In the genomic region with DNA sequence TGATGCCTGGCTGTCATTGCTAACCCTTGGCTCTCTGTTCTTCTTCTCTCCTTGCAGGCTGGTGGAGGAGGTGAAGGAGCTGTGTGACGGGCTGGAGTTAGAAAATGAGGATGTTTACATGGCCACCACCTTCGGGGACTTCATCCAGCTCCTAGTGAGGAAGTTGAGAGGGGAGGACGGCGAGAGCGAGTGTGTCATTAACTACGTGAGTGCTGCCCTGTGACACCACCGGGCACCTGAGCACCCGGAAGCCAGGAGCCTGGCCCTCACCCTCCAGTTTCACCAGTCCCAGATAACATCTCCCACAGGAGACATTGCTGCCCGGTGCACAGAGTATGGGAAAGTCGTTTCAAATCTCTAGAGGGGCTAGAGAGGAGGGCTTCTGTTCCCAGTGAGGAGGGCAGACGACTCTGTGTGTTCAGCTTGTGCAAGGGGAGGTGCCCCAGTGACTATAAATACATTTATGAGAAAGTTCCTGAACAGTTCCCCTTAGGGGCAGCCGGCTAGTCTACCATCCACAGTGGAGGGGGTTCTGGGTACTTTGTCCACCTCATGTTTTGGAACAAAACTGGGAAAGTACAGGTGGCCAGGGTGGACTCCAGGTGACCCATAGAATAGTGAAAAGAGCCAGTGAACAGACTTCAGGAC, we compare ENCODE assay signal across 28 mouse cellular contexts. TPM values are rescaled to one million over a fixed set of nuclear protein-coding genes. Genes with fewer than 3 reads are reported as not detected.
DNase-seq lines count a peak whose midpoint lies in the region; ATAC-seq lines count a peak whose summit lies in the region.
"Had no signal": no experiment of that assay in that cellular context is flagged by ENCODE, and none has a peak within 500 bp of the region (broad histone marks: within the 10 kb centered on the region; RNA-seq: fewer than 3 reads in every experiment).

No protein-coding gene starts in this region.

- no peaks in the 10 kb centered on the region for H3K9me3 ChIP-seq in midbrain, embryonic 11.5 days (ENCODE audit: control insufficient read depth, low read length)
- no peaks in the 10 kb centered on the region for H3K9me3 ChIP-seq in midbrain, embryonic 13.5 days
- H3K9me3 ChIP-seq in intestine, embryonic 15.5 days, result no peaks in the 10 kb centered on the region
- H3K9me3 ChIP-seq: embryonic facial prominence, embryonic 13.5 days; forebrain, embryonic 10.5 days; forebrain, embryonic 15.5 days; heart, embryonic 12.5 days; kidney, embryonic 15.5 days; limb, embryonic 15.5 days; liver, embryonic 13.5 days; midbrain, embryonic 12.5 days; neural tube, embryonic 13.5 days; stomach, embryonic 15.5 days had no signal

- H3K9ac ChIP-seq in midbrain, embryonic 11.5 days (ENCODE audit: low read length), result no peak overlapping the region
- H3K9ac ChIP-seq in midbrain, embryonic 13.5 days (replicated peaks), result no peak overlapping the region
- H3K9ac ChIP-seq in intestine, embryonic 15.5 days, result no peak overlapping the region
- H3K9ac ChIP-seq: embryonic facial prominence, embryonic 13.5 days; forebrain, embryonic 15.5 days; heart, embryonic 12.5 days; kidney, embryonic 15.5 days; limb, embryonic 15.5 days; liver, embryonic 13.5 days; midbrain, embryonic 12.5 days; neural tube, embryonic 13.5 days; stomach, embryonic 15.5 days had no signal

- no peaks in the 10 kb centered on the region for H3K4me1 ChIP-seq in midbrain, embryonic 11.5 days (ENCODE audit: control insufficient read depth, insufficient read depth, low read length)
- peaks cover 8% of the 10 kb centered on the region for H3K4me1 ChIP-seq in midbrain, embryonic 13.5 days (replicated peaks)
- H3K4me1 ChIP-seq in intestine, embryonic 15.5 days (replicated peaks), result peaks cover 12% of the 10 kb centered on the region; the same call in 1 of the 2 replicates
- H3K4me1 ChIP-seq: embryonic facial prominence, embryonic 13.5 days; forebrain, embryonic 10.5 days; forebrain, embryonic 15.5 days; liver, embryonic 13.5 days had no signal

- DNase-seq in midbrain, embryonic 11.5 days (ENCODE audit: low spot score, missing footprints), result peak; percentile 51
- DNase-seq in adrenal gland, adult 18-20 months (ENCODE audit: low spot score in 2 of 2), result no peak
- DNase-seq in spleen, adult 12 weeks (ENCODE audit: low spot score), result no peak
- DNase-seq: adrenal gland, postnatal 10 days; cerebellum, adult 8-10 months; cerebellum, postnatal 25 days; embryo, embryonic 11 days; gastrocnemius, postnatal 25 days; heart, adult 18-20 months; heart, postnatal 10 days; liver, embryonic 13.5 days; lung, adult 18-20 months; lung, postnatal 10 days; thymus, adult 18-20 months; thymus, postnatal 36 days had no signal

- H3K27ac ChIP-seq in midbrain, embryonic 11.5 days (ENCODE audit: low read depth, low read length), result no peak overlapping the region
- no peak overlapping the region for H3K27ac ChIP-seq in midbrain, embryonic 13.5 days
- peak overlapping the region; percentile 61 for H3K27ac ChIP-seq in intestine, embryonic 15.5 days
- H3K27ac ChIP-seq: embryonic facial prominence, embryonic 13.5 days; forebrain, embryonic 10.5 days; forebrain, embryonic 15.5 days; hindbrain, postnatal 0 days; kidney, embryonic 15.5 days; limb, embryonic 15.5 days; liver, embryonic 13.5 days; midbrain, embryonic 12.5 days; neural tube, embryonic 13.5 days; stomach, embryonic 15.5 days had no signal

- no peak for ATAC-seq in midbrain, embryonic 11.5 days (ENCODE audit: low FRiP score)
- ATAC-seq in midbrain, embryonic 13.5 days, result no peak
- ATAC-seq in intestine, embryonic 15.5 days, result peak; percentile 66
- ATAC-seq in megakaryocyte progenitor cell, adult 5-6 weeks (replicated peaks; ENCODE audit: poor library complexity), result peak; percentile 63
- ATAC-seq: forebrain, embryonic 15.5 days; hindbrain, postnatal 0 days had no signal

- H3K4me3 ChIP-seq in midbrain, embryonic 11.5 days (ENCODE audit: low read depth, low read length), result no peak overlapping the region
- H3K4me3 ChIP-seq in midbrain, embryonic 13.5 days (replicated peaks), result no peak overlapping the region
- H3K4me3 ChIP-seq in intestine, embryonic 15.5 days (replicated peaks), result no peak overlapping the region
- H3K4me3 ChIP-seq: embryonic facial prominence, embryonic 13.5 days; forebrain, embryonic 10.5 days; forebrain, embryonic 15.5 days; heart, embryonic 12.5 days; kidney, embryonic 15.5 days; limb, embryonic 15.5 days; liver, embryonic 13.5 days; midbrain, embryonic 12.5 days; neural tube, embryonic 13.5 days; stomach, embryonic 15.5 days had no signal

- H3K27me3 ChIP-seq in midbrain, embryonic 11.5 days (ENCODE audit: control insufficient read depth, insufficient read depth, low read length), result no peaks in the 10 kb centered on the region
- H3K27me3 ChIP-seq in midbrain, embryonic 13.5 days, result no peaks in the 10 kb centered on the region
- H3K27me3 ChIP-seq in intestine, embryonic 15.5 days (replicated peaks), result no peaks in the 10 kb centered on the region
- H3K27me3 ChIP-seq: embryonic facial prominence, embryonic 13.5 days; forebrain, embryonic 15.5 days; kidney, embryonic 15.5 days; limb, embryonic 15.5 days; neural tube, embryonic 13.5 days; stomach, embryonic 15.5 days had no signal

- H3K36me3 ChIP-seq in midbrain, embryonic 11.5 days (ENCODE audit: control insufficient read depth, insufficient read depth, low read length), result no peaks in the 10 kb centered on the region
- H3K36me3 ChIP-seq in midbrain, embryonic 13.5 days, result no peaks in the 10 kb centered on the region
- no peaks in the 10 kb centered on the region for H3K36me3 ChIP-seq in intestine, embryonic 15.5 days
- H3K36me3 ChIP-seq: embryonic facial prominence, embryonic 13.5 days; forebrain, embryonic 10.5 days; forebrain, embryonic 15.5 days; heart, embryonic 12.5 days; kidney, embryonic 15.5 days; limb, embryonic 15.5 days; liver, embryonic 13.5 days; midbrain, embryonic 12.5 days; neural tube, embryonic 13.5 days; stomach, embryonic 15.5 days had no signal

- WGBS in midbrain, embryonic 11.5 days, result 79% methylated on average over 12 of the region's 12 CpGs
- 83% methylated on average over 12 of the region's 12 CpGs for WGBS in midbrain, embryonic 13.5 days
- 43% methylated on average over 12 of the region's 12 CpGs for WGBS in intestine, embryonic 15.5 days

- H3K4me2 ChIP-seq in midbrain, embryonic 11.5 days, result no peak overlapping the region
- no peak overlapping the region for H3K4me2 ChIP-seq in midbrain, embryonic 13.5 days (replicated peaks)
- peak overlapping the region; percentile 14; the same call in 1 of the 2 replicates for H3K4me2 ChIP-seq in intestine, embryonic 15.5 days (replicated peaks)
- H3K4me2 ChIP-seq: embryonic facial prominence, embryonic 13.5 days; forebrain, embryonic 15.5 days; heart, embryonic 12.5 days; kidney, embryonic 15.5 days; limb, embryonic 15.5 days; liver, embryonic 13.5 days; midbrain, embryonic 12.5 days; neural tube, embryonic 13.5 days; stomach, embryonic 15.5 days had no signal

RNA-seq across cellular contexts. Expression of gene Slc41a3, which starts 34.7 kb away (rescaled TPM):
- polyA plus RNA-seq in midbrain, embryonic 11.5 days (2014; fragmentation: Nextera tagmentation; extraction: Ambion mirVana), result 2.7 and 3.0 TPM in 2 replicates
- polyA plus RNA-seq in midbrain, embryonic 13.5 days (2015; fragmentation: Nextera tagmentation; extraction: Ambion mirVana), result 3.3 and 3.6 TPM in 2 replicates
- 5.1 and 5.7 TPM in 2 replicates for polyA plus RNA-seq in intestine, embryonic 15.5 days (2015; fragmentation: Nextera tagmentation; extraction: Ambion mirVana)
- total RNA-seq in megakaryocyte progenitor cell, adult 5-6 weeks (2015), result 3.3 and 6.4 TPM in 2 replicates
- total RNA-seq in megakaryocyte progenitor cell, adult 5-6 weeks (2017), result 2.4 and 4.0 TPM in 2 replicates
- total RNA-seq in adrenal gland, adult 18-20 months (2021), result 10 to 100 TPM; 29.1 to 67.6 TPM

Comparison
In these comparisons a context has a peak if more than half of its experiments do, and no peak if none do; other contexts are left out.
1. ATAC-seq: peak in intestine, embryonic 15.5 days (single experiment) and megakaryocyte progenitor cell, adult 5-6 weeks (single experiment); none in midbrain, embryonic 11.5 days (single experiment) and midbrain, embryonic 13.5 days (single experiment).